Mouse (Mus musculus): ENCODE results near the gene Mettl1. TPM values are rescaled to one million over a fixed set of nuclear protein-coding genes. Genes with fewer than 3 reads are reported as not detected.

Gene Mettl1
- polyA plus RNA-seq, 1 experiment from 2014 or later, result 24.6 TPM

DNA sequence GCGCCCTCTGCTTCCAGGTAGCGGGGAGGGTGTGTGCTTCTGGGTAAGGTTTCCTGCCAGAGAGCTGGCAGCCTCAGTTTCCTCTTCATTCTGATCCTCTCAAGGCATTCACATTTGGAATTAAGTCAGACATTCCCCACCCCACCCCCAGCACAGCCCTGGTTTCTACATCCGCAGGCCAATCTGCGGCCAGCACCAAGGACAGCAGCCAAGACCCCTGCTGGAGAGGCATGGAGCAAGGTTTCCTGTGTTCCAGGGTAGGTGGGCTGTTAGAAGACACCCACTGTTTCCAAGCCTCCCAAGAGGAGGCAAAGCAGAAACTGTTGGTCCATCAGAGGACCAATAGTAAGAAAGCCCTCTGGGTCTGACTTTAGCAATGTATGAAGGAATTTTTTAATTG, 13.4 kb downstream of the Mettl1 start:
- Histone ChIP-seq H3K27ac (ENCODE audit: low read depth, low read length) (no peak overlapping the region), H3K9ac (replicated peaks; ENCODE audit: low read depth, low read length) (no peak overlapping the region), H3K9me3 (ENCODE audit: control insufficient read depth, low read length) (no peaks in the 10 kb centered on the region), H3K4me3 (ENCODE audit: low read depth, low read length) (no peak overlapping the region), H3K27me3 (ENCODE audit: control insufficient read depth, insufficient read depth, low read length) (peaks cover 16% of the 10 kb centered on the region), H3K36me3 (ENCODE audit: control insufficient read depth, insufficient read depth, low read length) (peaks cover 22% of the 10 kb centered on the region), H3K4me2 (ENCODE audit: low read depth, low read length) (no peak overlapping the region), H3K4me1 (ENCODE audit: control insufficient read depth, insufficient read depth, low read length) (peaks cover 9% of the 10 kb centered on the region)
- 87% methylated on average over 4 of the region's 4 CpGs for WGBS
- no peak for ATAC-seq (ENCODE audit: low read depth)

DNA sequence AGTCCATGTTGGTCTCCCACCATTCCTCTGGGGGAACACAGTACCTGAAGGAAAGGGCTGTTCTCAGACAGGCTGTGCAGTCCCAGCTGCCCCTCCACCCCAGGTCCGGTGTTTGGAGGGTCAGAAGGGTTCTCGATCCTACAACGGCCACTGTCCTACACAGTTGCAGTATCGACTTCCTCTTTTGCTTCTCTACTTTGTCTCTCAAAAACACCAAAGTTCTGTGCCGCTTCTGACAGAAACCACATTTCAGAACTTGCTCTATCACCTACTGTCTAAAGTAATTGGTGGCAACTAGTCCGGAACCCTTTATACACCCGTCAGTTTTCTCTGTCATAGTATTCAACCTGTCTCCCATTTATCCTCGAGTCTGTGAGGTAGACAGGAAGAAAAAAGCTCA, 14.2 kb downstream of the Mettl1 start:
- Histone ChIP-seq H3K4me2 (ENCODE audit: low read depth, low read length) (no peak overlapping the region), H3K9ac (replicated peaks; ENCODE audit: low read depth, low read length) (no peak overlapping the region), H3K4me1 (ENCODE audit: control insufficient read depth, insufficient read depth, low read length) (peaks cover 9% of the 10 kb centered on the region), H3K9me3 (ENCODE audit: control insufficient read depth, low read length) (no peaks in the 10 kb centered on the region), H3K36me3 (ENCODE audit: control insufficient read depth, insufficient read depth, low read length) (peaks cover 22% of the 10 kb centered on the region), H3K4me3 (ENCODE audit: low read depth, low read length) (no peak overlapping the region), H3K27ac (ENCODE audit: low read depth, low read length) (no peak overlapping the region), H3K27me3 (ENCODE audit: control insufficient read depth, insufficient read depth, low read length) (peaks cover 10% of the 10 kb centered on the region; the same call in 1 of the 2 replicates)
- WGBS, result 94% methylated on average over 8 of the region's 8 CpGs
- ATAC-seq (ENCODE audit: low read depth), result no peak

DNA sequence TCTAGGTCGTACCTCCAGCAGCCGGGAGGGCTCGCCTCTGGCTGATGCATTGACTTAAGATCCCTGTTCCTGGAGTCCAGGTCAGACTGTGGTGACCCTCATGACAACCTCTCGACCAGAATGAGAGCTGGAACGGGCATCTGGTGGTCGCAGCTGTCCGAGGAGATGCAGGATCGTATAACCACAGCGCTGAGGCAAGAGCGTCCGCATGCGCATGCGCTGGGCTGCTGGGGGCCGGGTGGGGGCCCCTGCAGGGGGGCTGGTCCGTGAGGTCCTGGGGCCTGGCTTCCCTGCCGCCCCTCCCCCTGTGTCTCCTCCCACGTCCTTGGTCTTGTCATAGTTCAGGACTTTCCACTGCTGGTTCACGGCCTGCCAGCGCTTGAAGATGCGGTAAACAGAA, 15.3 kb downstream of the Mettl1 start:
- Histone ChIP-seq H3K4me2 (ENCODE audit: low read depth, low read length) (no peak overlapping the region), H3K27me3 (ENCODE audit: control insufficient read depth, insufficient read depth, low read length) (0 out of 2 replicates have a peak, but pooled peaks cover 1% of the 10 kb centered on the region), H3K36me3 (ENCODE audit: control insufficient read depth, insufficient read depth, low read length) (peaks cover 22% of the 10 kb centered on the region), H3K4me3 (ENCODE audit: low read depth, low read length) (no peak overlapping the region), H3K4me1 (ENCODE audit: control insufficient read depth, insufficient read depth, low read length) (peaks cover 9% of the 10 kb centered on the region), H3K9me3 (ENCODE audit: control insufficient read depth, low read length) (no peaks in the 10 kb centered on the region), H3K27ac (ENCODE audit: low read depth, low read length) (no peak overlapping the region), H3K9ac (replicated peaks; ENCODE audit: low read depth, low read length) (no peak overlapping the region)
- no peak for ATAC-seq (ENCODE audit: low read depth)
- 90% methylated on average over 18 of the region's 20 CpGs for WGBS

DNA sequence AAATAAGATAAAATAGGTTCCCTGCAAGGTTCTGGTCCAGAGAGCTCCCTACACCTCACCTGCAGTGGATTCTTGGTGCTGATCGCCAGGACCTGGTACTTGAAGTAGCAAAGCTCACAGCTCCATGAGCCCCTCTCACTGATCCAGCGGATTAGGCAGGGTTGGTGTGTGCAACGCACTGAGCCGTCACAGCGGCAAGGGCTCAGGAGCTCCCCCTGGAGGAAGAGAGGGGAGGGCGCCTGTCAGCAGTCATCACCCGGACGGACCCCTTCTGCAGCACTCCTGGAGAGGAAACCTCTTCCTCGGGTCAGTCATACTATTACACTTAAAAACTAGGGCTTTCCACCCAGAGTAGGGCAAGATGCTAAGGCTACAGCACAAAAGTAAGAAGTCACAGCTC, 16.9 kb downstream of the Mettl1 start:
- H3K9ac ChIP-seq (replicated peaks; ENCODE audit: low read depth, low read length), result no peak overlapping the region
- H3K36me3 ChIP-seq (ENCODE audit: control insufficient read depth, insufficient read depth, low read length), result peaks cover 22% of the 10 kb centered on the region
- peak overlapping the region; percentile 79 for H3K4me2 ChIP-seq (ENCODE audit: low read depth, low read length)
- no peak overlapping the region for H3K27ac ChIP-seq (ENCODE audit: low read depth, low read length)
- ATAC-seq (ENCODE audit: low read depth), result peak; percentile 10; the same call in 1 of the 2 replicates
- 0% methylated on average over 9 of the region's 9 CpGs for WGBS
- no peaks in the 10 kb centered on the region for H3K9me3 ChIP-seq (ENCODE audit: control insufficient read depth, low read length)
- H3K27me3 ChIP-seq (ENCODE audit: control insufficient read depth, insufficient read depth, low read length), result no peaks in the 10 kb centered on the region
- peak overlapping the region; percentile 79 for H3K4me3 ChIP-seq (ENCODE audit: low read depth, low read length)
- peaks cover 12% of the 10 kb centered on the region for H3K4me1 ChIP-seq (ENCODE audit: control insufficient read depth, insufficient read depth, low read length)

DNA sequence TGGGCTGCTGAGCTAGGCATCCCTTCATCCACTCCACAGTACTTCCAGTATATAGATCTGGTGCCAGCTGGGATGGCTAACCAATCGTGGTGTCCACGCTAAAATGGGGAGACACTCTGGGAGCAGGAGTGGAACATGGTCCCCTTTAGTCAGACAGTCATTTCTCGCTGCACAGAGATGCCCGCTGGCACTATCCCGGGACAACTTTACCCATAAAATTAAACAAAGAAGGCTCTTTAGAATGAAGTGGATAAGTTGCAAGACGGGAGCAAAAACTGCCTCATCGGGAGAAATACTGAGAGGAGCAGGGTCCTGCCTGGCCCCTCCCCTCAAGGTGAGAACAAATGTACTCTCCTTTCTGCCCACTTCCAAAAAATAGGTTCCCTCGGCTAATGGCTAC, 17.5 kb downstream of the Mettl1 start:
- Histone ChIP-seq H3K27me3 (ENCODE audit: control insufficient read depth, insufficient read depth, low read length) (no peaks in the 10 kb centered on the region), H3K9me3 (ENCODE audit: control insufficient read depth, low read length) (no peaks in the 10 kb centered on the region), H3K4me1 (ENCODE audit: control insufficient read depth, insufficient read depth, low read length) (peaks cover 12% of the 10 kb centered on the region), H3K27ac (ENCODE audit: low read depth, low read length) (no peak overlapping the region), H3K9ac (replicated peaks; ENCODE audit: low read depth, low read length) (peak overlapping the region; percentile 96), H3K36me3 (ENCODE audit: control insufficient read depth, insufficient read depth, low read length) (peaks cover 22% of the 10 kb centered on the region), H3K4me3 (ENCODE audit: low read depth, low read length) (peak overlapping the region; percentile 79), H3K4me2 (ENCODE audit: low read depth, low read length) (peak overlapping the region; percentile 79)
- ATAC-seq (ENCODE audit: low read depth), result no peak
- 3% methylated on average over 8 of the region's 8 CpGs for WGBS

DNA sequence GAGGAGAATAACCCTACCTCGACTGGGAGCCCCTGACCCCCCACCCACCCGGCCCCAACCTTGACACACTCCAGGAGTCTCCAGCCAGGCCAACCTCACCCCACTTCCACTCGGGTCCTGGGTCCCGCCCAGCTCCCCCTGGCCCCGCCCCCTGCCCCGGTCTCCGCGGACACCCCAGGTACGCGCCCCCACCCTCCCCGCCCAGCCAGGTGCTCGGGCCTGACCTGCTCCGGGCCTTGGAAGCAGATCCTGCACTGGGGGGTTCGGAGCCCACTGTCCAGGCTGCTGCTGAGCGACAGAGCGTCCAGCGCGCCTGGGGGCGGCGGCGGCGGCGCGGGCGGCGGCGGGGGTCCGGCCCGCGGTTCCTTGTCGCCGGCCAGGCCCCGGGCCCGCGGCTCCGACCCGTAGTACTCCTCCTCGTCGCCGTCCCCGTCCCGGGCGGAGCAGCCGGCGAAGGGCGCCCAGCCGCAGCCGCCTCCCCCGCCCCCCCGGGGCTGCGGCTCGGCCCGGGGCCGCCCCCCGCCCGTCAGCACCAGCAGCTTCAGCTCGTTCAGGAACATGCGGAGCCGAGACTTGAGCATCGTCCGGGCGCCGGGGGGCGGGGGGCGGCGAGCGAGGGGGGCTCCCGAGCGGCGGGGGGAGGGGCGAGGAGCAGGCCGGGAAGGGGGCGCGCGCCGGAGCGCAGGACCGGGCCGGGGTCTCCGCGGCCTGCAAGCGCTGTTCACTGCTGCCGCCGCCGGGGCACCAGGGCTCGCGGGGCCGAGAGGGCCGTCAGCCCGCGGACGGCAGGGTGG, 18.2 kb downstream of the Mettl1 start:
- H3K4me3 ChIP-seq (ENCODE audit: low read depth, low read length), result peak overlapping the region; percentile 79
- H3K9me3 ChIP-seq (ENCODE audit: control insufficient read depth, low read length), result no peaks in the 10 kb centered on the region
- WGBS, result under 1% methylated on average over 50 of the region's 92 CpGs
- H3K36me3 ChIP-seq (ENCODE audit: control insufficient read depth, insufficient read depth, low read length), result peaks cover 19% of the 10 kb centered on the region
- peak overlapping the region; percentile 96 for H3K27ac ChIP-seq (ENCODE audit: low read depth, low read length)
- H3K4me2 ChIP-seq (ENCODE audit: low read depth, low read length), result peak overlapping the region; percentile 79
- ATAC-seq (ENCODE audit: low read depth), result no peak
- H3K9ac ChIP-seq (replicated peaks; ENCODE audit: low read depth, low read length), result peak overlapping the region; percentile 96
- H3K27me3 ChIP-seq (ENCODE audit: control insufficient read depth, insufficient read depth, low read length), result no peaks in the 10 kb centered on the region
- peaks cover 12% of the 10 kb centered on the region for H3K4me1 ChIP-seq (ENCODE audit: control insufficient read depth, insufficient read depth, low read length)

DNA sequence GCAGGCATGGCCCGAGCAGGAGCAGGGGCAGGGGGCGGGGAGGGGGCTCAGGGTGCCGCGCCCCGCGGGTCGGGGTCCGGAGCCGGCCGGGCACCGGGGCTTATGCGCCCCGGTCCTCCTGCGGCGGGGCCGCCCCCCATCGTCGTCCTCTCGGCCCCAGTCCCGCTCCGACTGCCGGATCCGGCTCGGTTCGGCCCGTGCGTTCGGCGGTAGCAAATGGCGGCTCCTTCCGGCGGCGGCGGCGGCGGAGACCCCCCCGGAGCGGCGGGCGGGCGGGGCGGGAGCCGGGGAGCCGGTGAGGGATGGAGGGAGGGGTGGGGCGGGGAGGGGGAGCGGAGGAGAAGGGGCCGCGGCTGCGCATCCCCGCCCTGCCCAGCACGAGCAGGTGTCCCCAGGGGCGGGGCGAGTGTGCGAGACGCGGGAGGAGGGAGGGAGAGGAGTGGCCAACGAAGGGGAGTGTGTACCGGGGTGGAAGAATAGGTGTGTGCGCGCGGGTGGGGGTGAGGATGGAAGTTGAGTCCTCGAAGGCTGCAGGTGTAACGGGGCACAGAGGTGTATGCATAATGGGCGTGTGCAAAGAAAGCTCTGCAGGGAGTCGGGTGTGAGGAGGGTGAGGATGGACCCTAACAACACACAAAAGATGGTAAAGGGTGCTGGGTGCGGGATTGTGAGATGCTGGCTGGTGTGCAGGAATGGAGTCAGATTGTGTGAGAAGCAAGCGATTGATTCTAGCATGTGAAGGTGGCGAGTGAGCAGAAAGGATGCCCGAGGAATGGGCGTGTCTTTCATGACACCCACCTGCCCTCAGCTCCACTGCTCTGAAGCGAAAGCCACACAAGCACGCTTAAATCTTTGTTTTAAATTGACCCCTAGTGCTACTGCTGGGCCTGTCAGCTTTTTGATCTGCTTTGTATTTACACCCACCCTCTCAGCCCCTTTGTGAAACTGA, 19.0 kb downstream of the Mettl1 start, which contains the start of gene March9:
Gene March9 (minus strand): TSS at position 217 of the 949 bp plus-strand sequence.
- Histone ChIP-seq H3K4me1 (ENCODE audit: control insufficient read depth, insufficient read depth, low read length) (peaks cover 20% of the 10 kb centered on the region), H3K9ac (replicated peaks; ENCODE audit: low read depth, low read length) (peak within 1 kb of the TSS; percentile 96), H3K4me2 (ENCODE audit: low read depth, low read length) (peak within 1 kb of the TSS; percentile 79), H3K36me3 (ENCODE audit: control insufficient read depth, insufficient read depth, low read length) (peaks cover 21% of the 10 kb centered on the region), H3K4me3 (ENCODE audit: low read depth, low read length) (peak within 1 kb of the TSS; percentile 79), H3K9me3 (ENCODE audit: control insufficient read depth, low read length) (no peaks in the 10 kb centered on the region), H3K27ac (ENCODE audit: low read depth, low read length) (peak within 1 kb of the TSS; percentile 96), H3K27me3 (ENCODE audit: control insufficient read depth, insufficient read depth, low read length) (no peaks in the 10 kb centered on the region)
- under 1% methylated on average over 64 of the region's 72 CpGs for WGBS
- ATAC-seq (ENCODE audit: low read depth), result peak; percentile 41

DNA sequence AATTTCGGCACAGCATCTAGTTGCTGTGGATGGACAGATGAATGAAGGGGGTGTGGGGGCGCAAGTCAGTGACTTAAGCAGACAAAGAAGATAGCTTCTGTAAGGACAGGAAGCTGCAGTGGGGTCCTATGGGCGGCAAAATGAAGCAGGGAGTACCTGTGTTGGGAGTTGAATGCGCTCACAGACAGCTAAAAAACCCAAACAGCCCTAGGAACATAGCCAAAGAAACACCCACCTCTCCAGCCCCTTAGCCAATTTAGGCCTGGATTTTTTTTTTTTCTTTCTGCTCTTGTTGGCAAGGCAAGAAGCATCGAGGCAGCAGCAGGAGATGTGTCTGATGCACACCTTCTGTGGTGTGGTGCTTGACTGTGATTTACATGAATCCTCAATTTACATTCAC, 19.9 kb downstream of the Mettl1 start:
- peak overlapping the region; percentile 96 for H3K27ac ChIP-seq (ENCODE audit: low read depth, low read length)
- peaks cover 21% of the 10 kb centered on the region for H3K36me3 ChIP-seq (ENCODE audit: control insufficient read depth, insufficient read depth, low read length)
- ATAC-seq (ENCODE audit: low read depth), result no peak
- WGBS, result 20% methylated on average over 5 of the region's 5 CpGs
- H3K27me3 ChIP-seq (ENCODE audit: control insufficient read depth, insufficient read depth, low read length), result no peaks in the 10 kb centered on the region
- H3K4me1 ChIP-seq (ENCODE audit: control insufficient read depth, insufficient read depth, low read length), result peaks cover 18% of the 10 kb centered on the region
- peak overlapping the region; percentile 79 for H3K4me3 ChIP-seq (ENCODE audit: low read depth, low read length)
- H3K9ac ChIP-seq (replicated peaks; ENCODE audit: low read depth, low read length), result peak overlapping the region; percentile 96
- H3K9me3 ChIP-seq (ENCODE audit: control insufficient read depth, low read length), result no peaks in the 10 kb centered on the region
- peak overlapping the region; percentile 79 for H3K4me2 ChIP-seq (ENCODE audit: low read depth, low read length)

Data from neural tube, embryonic 14.5 days (tissue).